ENCODE assay signal across 9 mouse cellular contexts in genomic region chr15:96524239-96524738, GRCm38 (mm10).
DNase-seq lines count a peak whose midpoint lies in the region; ATAC-seq and TF ChIP-seq lines count a peak whose summit lies in the region.
"Had no signal": no experiment of that assay in that cellular context is flagged by ENCODE, and none has a peak within 500 bp of the region (broad histone marks: within the 10 kb centered on the region; RNA-seq: fewer than 3 reads in every experiment).

No protein-coding gene starts in this region.

- WGBS in lung, embryonic 14.5 days: 23% methylated on average over 9 of the region's 9 CpGs

- H3K27ac ChIP-seq in lung, embryonic 14.5 days (ENCODE audit: low read depth): peak overlapping the region; percentile 56
- H3K27ac ChIP-seq: hindbrain, embryonic 15.5 days had no signal

- H3K36me3 ChIP-seq in lung, embryonic 14.5 days (ENCODE audit: insufficient read depth): no peaks in the 10 kb centered on the region
- H3K36me3 ChIP-seq: hindbrain, embryonic 15.5 days had no signal

- intact Hi-C loops in gastrocnemius, postnatal 14 days (cut with DNase I; ENCODE audit: low total_unique reads): no loop called here

- H3K9me3 ChIP-seq in lung, embryonic 14.5 days (ENCODE audit: low read depth, low read length): no peaks in the 10 kb centered on the region
- H3K9me3 ChIP-seq: hindbrain, embryonic 15.5 days had no signal

- ATAC-seq in lung, embryonic 14.5 days (ENCODE audit: insufficient read depth): peak; percentile 89

- H3K9ac ChIP-seq in lung, embryonic 14.5 days: no peak overlapping the region; the same call in 1 of the 2 replicates
- H3K9ac ChIP-seq: hindbrain, embryonic 15.5 days had no signal

- no peaks in the 10 kb centered on the region for H3K4me1 ChIP-seq in lung, embryonic 14.5 days (ENCODE audit: insufficient read depth)

- no peak for TF ChIP-seq CTCF in lung, embryonic 14.5 days (IDR thresholded peaks at IDR 0.05; ENCODE audit: low read depth)

- H3K4me2 ChIP-seq in lung, embryonic 14.5 days: peak overlapping the region; percentile 4; the same call in 1 of the 2 replicates
- H3K4me2 ChIP-seq: hindbrain, embryonic 15.5 days had no signal

- peak; percentile 50 to 54 for DNase-seq in right cerebral cortex, adult 2 months (ENCODE audit: low spot score in 2 of 2)
- DNase-seq in right cerebral cortex, postnatal 4 days: no peak
- peak; percentile 35 to 37 for DNase-seq in heart, adult 18-20 months
- DNase-seq in lung, embryonic 14.5 days: peak; percentile 82
- no peak for DNase-seq in gastrocnemius, postnatal 14 days
- no peak for DNase-seq in cerebellum, adult 8-10 months
- no peak for DNase-seq in testis, postnatal 10 days (ENCODE audit: low spot score)
- no peak for DNase-seq in kidney, adult 9 months

- no peaks in the 10 kb centered on the region for H3K27me3 ChIP-seq in lung, embryonic 14.5 days (ENCODE audit: insufficient read depth, low read length)
- H3K27me3 ChIP-seq: hindbrain, embryonic 15.5 days had no signal

- no peak overlapping the region for H3K4me3 ChIP-seq in lung, embryonic 14.5 days (ENCODE audit: low read depth, low read length)
- H3K4me3 ChIP-seq: hindbrain, embryonic 15.5 days had no signal

Comparison
In these comparisons a context has a peak if more than half of its experiments do, and no peak if none do; other contexts are left out.
1. DNase-seq: peak in right cerebral cortex, adult 2 months (2 of 2), heart, adult 18-20 months (2 of 2) and lung, embryonic 14.5 days (single experiment); none in right cerebral cortex, postnatal 4 days (single experiment), gastrocnemius, postnatal 14 days (single experiment), cerebellum, adult 8-10 months (single experiment), testis, postnatal 10 days (single experiment) and kidney, adult 9 months (single experiment).